Mouse (Mus musculus) forebrain, embryonic 16.5 days (tissue): ENCODE data around the gene Slc35d1. TPM values are rescaled to one million over a fixed set of nuclear protein-coding genes. Genes with fewer than 3 reads are reported as not detected.

ENCODE experiments used
- ATAC-seq: fragments of 200-750 bp; cut with Nextera tagmentation; 2 replicates; pipeline ENCODE4 v1.8.0; 2017; ENCODE audit warnings: mild to moderate bottlenecking, moderate library complexity
- H3K27ac ChIP-seq: fragments of 300-500 bp; sonication (generic); 2 replicates; pipeline ENCODE4 v1.5.1; 2014; ENCODE audit warnings: low read length, control low read depth
- H3K27me3 ChIP-seq: fragments of 300-500 bp; sonication (generic); replicated peaks from 2 replicates; pipeline ENCODE4 v1.6.1; 2014; ENCODE audit warnings: low read length; ENCODE audit not compliant: control insufficient read depth, insufficient read depth
- H3K36me3 ChIP-seq: fragments of 300-500 bp; sonication (generic); 2 replicates; pipeline ENCODE4 v1.6.1; 2014; ENCODE audit not compliant: control insufficient read depth, insufficient read depth
- H3K4me1 ChIP-seq: fragments of 300-500 bp; sonication (generic); replicated peaks from 2 replicates; pipeline ENCODE4 v1.6.1; 2014; ENCODE audit warnings: low read length; ENCODE audit not compliant: control insufficient read depth, insufficient read depth
- H3K4me2 ChIP-seq: fragments of 300-500 bp; sonication (generic); 2 replicates; pipeline ENCODE4 v1.6.1; 2014; ENCODE audit warnings: mild to moderate bottlenecking, low read length, control low read depth
- H3K4me3 ChIP-seq: fragments of 300-500 bp; sonication (generic); replicated peaks from 2 replicates; pipeline ENCODE4 v1.5.1; 2014; ENCODE audit warnings: mild to moderate bottlenecking, low read length, control low read depth
- H3K9ac ChIP-seq: fragments of 300-500 bp; sonication (generic); replicated peaks from 2 replicates; pipeline ENCODE4 v1.6.1; 2014; ENCODE audit warnings: low read depth, low read length, control low read depth
- H3K9me3 ChIP-seq: fragments of 300-500 bp; sonication (generic); 2 replicates; pipeline ENCODE4 v1.6.1; 2016; ENCODE audit warnings: low read length; ENCODE audit not compliant: control insufficient read depth
- WGBS: fragments of 180-500 bp; shearing (Covaris S2); extraction: QIAGEN DNeasy Blood & Tissue Kit; methylation state at CpG from one replicate; pipeline ENCODE4 v1.1.7; 2014; 5-methylcytosine and 5-hydroxymethylcytosine counted together
- polyA plus RNA-seq: library from polyadenylated mRNA; unstranded; fragments of >200 nt; fragmentation: Nextera tagmentation; extraction: Ambion mirVana; gene quantifications from 2 replicates; pipeline ENCODE4 v1.2.1, GENCODE M21; 2015

Gene Slc35d1
- 3.7 and 5.8 TPM in 2 replicates for polyA plus RNA-seq

DNA sequence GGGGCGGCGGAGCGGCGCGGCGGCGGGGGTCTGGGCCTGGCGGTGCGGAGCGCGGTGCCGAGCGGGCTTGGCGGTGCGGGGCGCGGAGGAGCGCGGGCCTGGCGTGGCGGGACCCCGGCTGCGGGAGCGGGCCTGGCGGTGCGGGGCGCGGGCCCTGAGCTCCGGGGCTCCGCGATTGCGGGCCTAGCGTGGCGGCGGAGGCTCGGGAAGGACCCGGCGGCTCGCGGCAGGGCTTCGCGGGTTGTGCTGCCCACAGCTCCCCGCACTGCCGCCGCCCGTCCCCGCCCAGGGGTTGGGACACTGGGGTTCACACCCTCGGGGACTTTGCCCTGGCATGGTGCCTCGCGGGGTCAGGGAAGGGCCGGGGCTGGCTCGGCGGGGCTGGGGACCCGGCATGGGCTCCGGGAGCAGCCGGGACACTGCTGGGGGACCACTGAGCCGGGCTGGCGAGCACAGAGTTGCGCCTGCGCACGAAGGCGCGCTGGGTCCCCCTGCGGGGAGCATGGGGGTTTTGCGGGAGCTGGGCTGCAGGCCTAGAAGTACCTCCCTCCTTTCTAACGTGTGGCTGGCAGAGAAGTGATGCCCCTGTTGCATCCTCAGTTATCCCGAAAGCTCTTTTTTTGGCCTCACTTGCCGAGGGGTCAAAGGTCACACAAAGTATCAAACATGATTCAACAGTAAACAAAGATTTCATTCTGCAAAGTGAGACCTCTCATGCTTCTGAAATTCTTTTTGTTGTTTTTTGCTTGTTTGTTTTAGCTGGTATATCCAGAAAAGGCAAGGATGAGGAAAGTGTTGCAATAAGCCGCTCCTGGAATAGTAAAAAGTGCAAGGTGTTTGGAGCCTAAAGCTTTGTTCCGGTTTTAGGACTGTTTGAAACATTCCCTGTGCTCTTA is at the start of gene Slc35d1:
Gene Slc35d1 (minus strand): TSS at position 240 of the 896 bp plus-strand sequence.
- no peaks in the 10 kb centered on the region for H3K36me3 ChIP-seq
- peak within 1 kb of the TSS; percentile 99 for H3K9ac ChIP-seq
- no peaks in the 10 kb centered on the region for H3K9me3 ChIP-seq
- H3K27ac ChIP-seq = peak within 1 kb of the TSS; percentile 99
- H3K4me1 ChIP-seq = peaks cover 9% of the 10 kb centered on the region
- ATAC-seq = peak; percentile 96
- H3K4me3 ChIP-seq = peak within 1 kb of the TSS; percentile 84
- H3K4me2 ChIP-seq = peak within 1 kb of the TSS; percentile 46
- 2% methylated on average over 55 of the region's 70 CpGs for WGBS
- H3K27me3 ChIP-seq = no peaks in the 10 kb centered on the region

DNA sequence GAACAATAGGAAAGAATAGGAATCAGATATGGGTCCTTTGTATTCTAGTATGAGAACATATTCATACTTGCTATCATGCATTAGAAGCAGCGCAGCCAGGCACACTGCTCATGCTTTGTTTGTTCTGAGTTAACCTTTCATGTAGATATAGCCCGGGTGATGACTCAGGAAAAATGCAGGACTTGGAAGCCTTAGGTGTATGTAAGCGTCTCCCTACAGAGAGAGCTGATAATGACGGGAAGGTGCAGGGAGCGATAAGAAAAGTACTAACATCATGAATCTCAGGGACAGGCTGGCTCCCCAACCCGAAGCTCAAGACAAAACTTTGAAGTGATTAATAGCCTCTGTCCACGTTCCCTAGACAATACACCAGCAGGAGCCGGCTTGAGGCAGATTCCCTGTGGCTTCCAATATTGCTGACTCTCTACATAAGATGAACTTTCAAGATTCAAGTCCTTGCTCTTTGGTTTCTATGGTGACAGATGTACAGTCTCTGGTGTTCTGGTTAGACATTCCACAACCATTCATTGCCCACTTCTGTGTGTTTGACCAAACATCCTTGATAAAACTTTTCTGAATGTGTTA is 48.9 kb upstream of the Slc35d1 start:
- no peaks in the 10 kb centered on the region for H3K27me3 ChIP-seq
- H3K4me1 ChIP-seq = no peaks in the 10 kb centered on the region
- no peak overlapping the region for H3K27ac ChIP-seq
- no peak for ATAC-seq
- no peak overlapping the region for H3K9ac ChIP-seq
- H3K4me3 ChIP-seq = no peak overlapping the region
- H3K9me3 ChIP-seq = no peaks in the 10 kb centered on the region
- H3K36me3 ChIP-seq = no peaks in the 10 kb centered on the region
- H3K4me2 ChIP-seq = no peak overlapping the region
- WGBS = 42% methylated on average over 8 of the region's 8 CpGs

DNA sequence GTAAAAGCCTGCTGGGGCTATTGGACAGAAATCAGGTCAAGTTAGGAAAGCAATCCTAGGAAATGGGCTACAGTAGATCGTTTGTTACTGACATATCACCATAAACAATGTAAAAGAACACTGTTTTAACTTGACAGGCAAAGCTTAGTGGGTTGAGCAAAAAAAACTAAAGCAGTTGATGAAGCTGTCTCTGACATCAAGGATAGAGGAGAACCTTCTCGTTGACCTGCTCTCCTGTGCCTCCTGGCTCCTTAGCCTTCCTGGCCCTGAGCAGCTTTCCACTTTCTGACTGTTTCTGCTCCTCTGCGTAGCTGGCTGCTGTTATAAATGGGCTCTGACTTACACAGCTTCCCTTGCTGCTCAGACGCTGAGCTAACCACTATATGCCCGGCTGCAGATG is 48.4 kb upstream of the Slc35d1 start:
- Histone ChIP-seq H3K9me3 (no peaks in the 10 kb centered on the region), H3K4me2 (no peak overlapping the region), H3K27ac (no peak overlapping the region), H3K9ac (no peak overlapping the region), H3K27me3 (no peaks in the 10 kb centered on the region), H3K4me1 (no peaks in the 10 kb centered on the region), H3K4me3 (no peak overlapping the region), H3K36me3 (no peaks in the 10 kb centered on the region)
- ATAC-seq = no peak
- WGBS = 76% methylated on average over 5 of the region's 5 CpGs

DNA sequence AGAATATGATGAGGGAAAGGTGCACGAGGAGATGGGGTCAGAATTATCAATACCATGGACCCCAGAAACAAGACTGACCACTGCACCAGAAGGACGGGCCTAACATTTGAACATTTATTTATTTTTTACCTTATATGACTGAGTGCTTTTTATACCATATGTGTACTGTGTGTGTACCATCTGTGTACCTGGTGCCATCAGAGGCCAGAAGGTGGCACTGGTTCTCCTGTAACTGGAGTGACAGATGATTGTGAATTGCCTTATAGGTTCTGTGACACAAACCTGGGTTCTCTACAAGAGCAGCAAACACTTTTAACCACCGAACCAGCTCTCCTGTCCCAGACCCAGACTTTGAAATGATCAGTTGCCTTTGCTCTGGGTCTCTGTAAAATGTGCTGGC is 43.9 kb upstream of the Slc35d1 start:
- no peak for ATAC-seq

DNA sequence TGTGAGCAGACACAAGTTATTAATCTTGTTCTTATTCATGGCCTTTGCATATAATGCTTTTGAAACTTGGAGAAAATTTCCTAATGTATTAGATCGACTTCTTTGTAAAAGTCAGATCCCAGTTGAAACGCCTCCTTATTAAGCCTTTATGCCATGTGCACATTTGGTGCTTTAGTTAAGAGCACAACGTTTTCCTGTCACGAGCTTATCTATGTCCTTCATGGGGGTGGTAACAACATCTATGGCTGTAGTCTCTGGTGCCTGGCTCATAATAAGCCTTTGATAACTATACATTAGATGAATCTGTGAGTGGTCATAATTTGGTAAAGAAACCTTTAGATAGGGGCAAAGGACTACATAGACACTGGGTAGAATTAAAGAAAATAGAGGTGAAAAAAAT is 38.9 kb upstream of the Slc35d1 start:
- H3K4me2 ChIP-seq = no peak overlapping the region
- no peak overlapping the region for H3K27ac ChIP-seq
- no peak overlapping the region for H3K4me3 ChIP-seq
- no peak overlapping the region for H3K9ac ChIP-seq
- no peaks in the 10 kb centered on the region for H3K9me3 ChIP-seq
- 86% methylated on average over 4 of the region's 4 CpGs for WGBS
- no peaks in the 10 kb centered on the region for H3K36me3 ChIP-seq
- no peak for ATAC-seq
- H3K27me3 ChIP-seq = no peaks in the 10 kb centered on the region
- no peaks in the 10 kb centered on the region for H3K4me1 ChIP-seq

More for the DNA sequence above, 43.9 kb upstream of the Slc35d1 start:
- no peak overlapping the region for H3K4me3 ChIP-seq
- no peaks in the 10 kb centered on the region for H3K36me3 ChIP-seq
- H3K4me1 ChIP-seq = no peaks in the 10 kb centered on the region
- WGBS = 87% methylated on average over 3 of the region's 3 CpGs
- H3K4me2 ChIP-seq = no peak overlapping the region
- H3K27ac ChIP-seq = no peak overlapping the region
- H3K9ac ChIP-seq = no peak overlapping the region
- H3K27me3 ChIP-seq = no peaks in the 10 kb centered on the region
- no peaks in the 10 kb centered on the region for H3K9me3 ChIP-seq

DNA sequence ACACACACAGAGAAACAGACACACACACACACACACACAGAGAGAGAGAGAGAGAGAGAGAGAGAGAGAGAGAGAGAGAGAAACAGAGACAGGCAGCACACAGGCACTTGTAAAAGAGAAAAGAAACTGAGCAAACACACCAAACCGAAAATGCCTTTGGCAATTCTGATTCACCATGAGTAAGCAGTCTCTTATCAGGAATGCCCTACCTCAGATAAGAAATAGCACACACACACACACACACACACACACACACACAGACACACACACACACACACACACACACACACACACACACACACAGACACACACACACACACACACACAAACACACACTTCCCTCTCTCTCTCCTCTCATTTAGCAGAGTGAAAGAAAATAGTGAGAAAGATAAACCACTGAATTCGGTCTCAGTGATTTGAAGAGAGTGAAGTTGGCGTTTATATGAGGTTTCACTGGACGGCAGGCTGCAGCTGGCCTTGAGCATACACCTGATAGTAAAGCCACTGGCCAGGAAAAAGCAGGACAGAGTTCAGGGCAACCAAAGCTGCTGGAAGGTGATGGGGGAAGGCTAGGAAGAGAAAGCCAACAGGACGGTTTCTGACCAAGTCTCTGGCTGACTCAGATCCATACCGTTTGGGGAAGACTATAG is 34.6 kb upstream of the Slc35d1 start:
- no peak overlapping the region for H3K4me2 ChIP-seq
- H3K9me3 ChIP-seq = no peaks in the 10 kb centered on the region
- no peak overlapping the region for H3K4me3 ChIP-seq
- no peak for ATAC-seq
- WGBS = 76% methylated on average over 6 of the region's 6 CpGs
- H3K27ac ChIP-seq = no peak overlapping the region
- no peaks in the 10 kb centered on the region for H3K27me3 ChIP-seq
- H3K36me3 ChIP-seq = no peaks in the 10 kb centered on the region
- H3K4me1 ChIP-seq = no peaks in the 10 kb centered on the region
- no peak overlapping the region for H3K9ac ChIP-seq

DNA sequence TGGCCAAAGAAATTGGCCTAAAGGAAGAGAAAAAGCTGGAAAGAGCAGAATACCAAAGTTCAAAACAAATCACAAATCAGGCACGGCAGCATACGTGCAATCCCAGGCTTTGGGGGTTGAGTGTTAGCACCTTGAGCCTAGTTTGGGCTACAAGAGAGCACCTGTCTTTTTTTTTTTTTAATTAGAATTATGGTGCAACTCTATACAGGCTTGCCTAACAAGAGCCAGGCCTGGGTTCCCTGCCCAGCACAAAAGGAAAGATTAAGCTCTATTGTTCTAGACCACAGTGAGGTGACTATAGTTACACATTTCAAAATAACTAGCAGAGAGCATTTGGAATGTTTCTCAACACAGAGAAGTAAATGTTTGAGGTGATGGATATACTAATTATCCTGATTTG is 32.8 kb upstream of the Slc35d1 start:
- Histone ChIP-seq H3K9ac (no peak overlapping the region), H3K4me1 (no peaks in the 10 kb centered on the region), H3K36me3 (no peaks in the 10 kb centered on the region), H3K27me3 (no peaks in the 10 kb centered on the region), H3K9me3 (no peaks in the 10 kb centered on the region), H3K27ac (no peak overlapping the region), H3K4me3 (no peak overlapping the region), H3K4me2 (no peak overlapping the region)
- no peak for ATAC-seq
- 58% methylated on average over 2 of the region's 2 CpGs for WGBS

DNA sequence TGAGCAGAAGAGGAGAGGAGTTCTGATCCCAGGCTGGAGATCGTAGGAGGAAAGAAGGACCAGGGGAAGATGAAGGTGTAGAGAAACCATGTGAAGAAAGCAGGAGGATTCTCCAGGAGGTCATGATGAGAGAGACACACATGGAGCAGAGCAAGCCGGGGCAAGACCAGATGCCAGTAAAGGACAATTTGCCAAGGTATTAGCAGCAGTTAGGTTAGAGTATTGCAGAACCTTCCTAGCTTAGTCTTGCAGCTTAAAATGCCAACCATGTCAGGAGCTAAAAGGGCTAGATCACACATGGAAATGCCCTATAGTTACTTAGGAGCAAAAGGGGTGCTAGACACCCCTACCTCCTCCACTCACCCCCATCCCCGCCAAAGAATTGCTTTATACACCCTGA is 32.3 kb upstream of the Slc35d1 start:
- no peaks in the 10 kb centered on the region for H3K9me3 ChIP-seq
- H3K4me2 ChIP-seq = no peak overlapping the region
- no peaks in the 10 kb centered on the region for H3K4me1 ChIP-seq
- H3K36me3 ChIP-seq = no peaks in the 10 kb centered on the region
- no peak overlapping the region for H3K27ac ChIP-seq
- no peak for ATAC-seq
- H3K27me3 ChIP-seq = no peaks in the 10 kb centered on the region
- 84% methylated on average over 3 of the region's 3 CpGs for WGBS
- H3K4me3 ChIP-seq = no peak overlapping the region
- no peak overlapping the region for H3K9ac ChIP-seq

DNA sequence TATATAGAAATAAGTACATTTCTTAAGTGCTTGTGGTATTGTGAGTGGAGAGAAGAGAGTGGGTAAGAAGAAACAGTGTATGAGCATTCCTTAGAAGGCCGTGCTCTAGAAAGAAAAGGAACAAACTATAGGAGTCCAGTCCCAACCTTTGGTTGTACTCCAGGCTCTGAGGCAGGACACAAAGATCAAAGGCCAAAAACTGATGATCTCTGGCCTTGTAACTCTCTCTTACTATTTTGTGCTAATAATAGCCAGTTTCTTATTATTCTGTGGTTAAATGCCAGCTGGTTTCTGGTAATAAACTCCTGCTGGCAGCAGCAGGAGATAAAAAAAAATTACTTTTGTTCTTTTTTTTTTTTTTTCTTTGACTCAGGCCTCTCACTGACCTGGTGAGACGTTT is 17.2 kb upstream of the Slc35d1 start:
- H3K36me3 ChIP-seq = no peaks in the 10 kb centered on the region
- H3K4me1 ChIP-seq = no peaks in the 10 kb centered on the region
- H3K27me3 ChIP-seq = no peaks in the 10 kb centered on the region
- H3K4me2 ChIP-seq = no peak overlapping the region
- 26% methylated on average over 2 of the region's 2 CpGs for WGBS
- no peaks in the 10 kb centered on the region; the same call in 1 of the 2 replicates for H3K9me3 ChIP-seq
- no peak overlapping the region for H3K9ac ChIP-seq
- no peak overlapping the region for H3K4me3 ChIP-seq
- H3K27ac ChIP-seq = no peak overlapping the region
- no peak for ATAC-seq
